Mouse (Mus musculus) thymus, postnatal 10 days (tissue): ENCODE results near the gene Klrb1b.
"Not testable (repeated sequence)": the region's sequence is repeated elsewhere in the genome, so short reads cannot be mapped to it uniquely, and the experiment has no call there.

ENCODE experiments used
- DNase-seq, 2 experiments: peaks; one replicate each; pipeline ENCODE4 v3.0.0; 2021; ENCODE audit warnings: low spot score in 2 of 2

The Klrb1b gene

DNA sequence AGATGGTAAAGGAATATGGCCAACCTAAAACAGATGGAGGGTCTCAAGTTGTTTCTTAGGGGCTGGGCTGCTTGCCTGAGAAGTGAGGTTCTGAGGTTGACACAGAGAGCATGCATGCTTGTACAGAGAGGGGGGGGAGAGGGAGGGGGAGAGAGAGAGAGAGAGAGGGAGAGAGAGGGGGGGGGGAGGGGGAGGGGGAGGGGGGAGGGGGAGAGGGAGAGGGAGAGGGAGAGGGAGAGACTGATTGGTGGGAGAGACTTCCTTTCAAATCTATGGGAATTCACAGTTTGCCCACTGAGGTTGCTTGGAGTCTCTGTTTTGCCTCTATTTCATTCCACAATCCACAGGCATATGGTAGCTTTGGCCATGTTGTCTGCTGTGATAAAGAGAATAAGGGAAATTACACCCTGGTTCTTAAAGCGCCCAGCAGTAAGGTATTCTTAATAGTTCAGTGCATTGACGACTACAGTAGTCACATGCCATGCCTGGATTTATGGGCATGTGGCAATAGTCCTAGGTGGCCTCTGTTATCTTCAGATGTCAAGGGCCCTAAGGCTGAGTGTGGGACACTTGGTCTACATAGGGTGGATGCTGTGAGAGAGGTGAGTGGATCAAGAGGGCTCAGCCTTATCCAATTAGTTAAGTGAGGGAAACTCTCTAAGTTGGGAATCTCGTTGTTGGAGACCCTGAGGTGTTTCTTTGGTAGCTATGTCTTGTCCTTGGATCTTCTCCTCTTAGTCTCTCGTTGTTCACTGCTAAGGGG lies 15.4 kb upstream of the Klrb1b start:
- DNase-seq, result no peak

DNA sequence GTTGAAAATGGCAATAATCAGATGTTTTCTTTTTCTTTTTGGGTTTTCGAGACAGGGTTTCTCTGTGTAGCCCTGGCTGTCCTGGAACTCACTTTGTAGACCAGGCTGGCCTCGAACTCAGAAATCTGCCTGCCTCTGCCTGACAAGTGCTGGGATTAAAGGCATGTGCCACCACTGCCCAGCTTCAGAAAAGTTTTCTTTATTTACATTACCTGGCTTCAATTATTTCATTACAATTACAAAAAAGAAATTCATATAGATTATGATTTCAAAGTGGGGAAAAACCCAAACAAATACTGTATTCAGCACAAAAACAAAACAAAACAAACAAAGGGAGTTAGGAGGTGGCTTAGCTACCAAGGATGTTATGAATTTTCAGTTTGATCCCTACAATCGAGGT lies 14.5 kb upstream of the Klrb1b start:
- not testable (repeated sequence) for DNase-seq

DNA sequence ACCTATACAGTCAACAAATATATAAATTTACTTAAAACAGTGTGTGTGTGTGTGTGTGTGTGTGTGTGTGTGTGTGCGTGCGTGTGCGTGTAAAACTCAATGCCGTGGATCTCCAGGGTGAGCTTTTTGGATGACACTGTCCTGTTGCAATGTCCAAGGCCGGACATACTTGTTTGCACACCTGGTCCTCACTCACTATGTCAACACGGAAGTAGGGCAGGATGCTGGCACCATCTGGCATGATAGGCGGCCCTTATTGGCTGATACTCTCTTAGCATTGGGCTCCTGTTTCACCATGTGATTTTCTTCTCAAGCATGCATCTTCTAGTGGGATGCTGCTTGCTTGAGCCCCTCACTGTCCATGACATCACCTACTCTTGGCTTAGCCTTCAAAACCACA lies 13.8 kb upstream of the Klrb1b start:
- no peak for DNase-seq

DNA sequence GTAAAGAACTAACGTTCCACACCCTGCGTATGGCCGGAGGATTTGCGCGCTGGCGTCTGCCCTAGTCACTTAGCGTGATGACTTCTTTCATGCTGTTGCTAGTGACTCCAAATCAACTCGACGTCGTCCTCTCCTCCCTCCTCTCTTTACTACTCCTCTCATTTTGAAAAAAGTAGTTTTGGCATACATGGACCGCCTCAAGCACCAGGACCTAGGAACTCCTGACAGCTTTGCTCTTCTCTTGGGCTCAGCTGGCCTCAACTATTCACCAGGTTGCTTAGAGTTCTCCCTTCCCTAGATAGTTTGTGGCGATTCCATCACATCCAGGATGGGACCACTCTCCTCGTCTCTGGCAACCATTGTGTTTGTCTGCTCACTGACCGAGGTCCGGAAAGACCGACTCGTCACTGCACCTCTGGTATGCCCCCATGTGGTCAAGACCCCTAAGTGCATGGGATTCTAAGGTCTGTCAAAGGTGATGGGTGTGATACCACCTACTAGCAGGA lies 13.2 kb upstream of the Klrb1b start:
- peak; percentile 86 to 93 for DNase-seq

DNA sequence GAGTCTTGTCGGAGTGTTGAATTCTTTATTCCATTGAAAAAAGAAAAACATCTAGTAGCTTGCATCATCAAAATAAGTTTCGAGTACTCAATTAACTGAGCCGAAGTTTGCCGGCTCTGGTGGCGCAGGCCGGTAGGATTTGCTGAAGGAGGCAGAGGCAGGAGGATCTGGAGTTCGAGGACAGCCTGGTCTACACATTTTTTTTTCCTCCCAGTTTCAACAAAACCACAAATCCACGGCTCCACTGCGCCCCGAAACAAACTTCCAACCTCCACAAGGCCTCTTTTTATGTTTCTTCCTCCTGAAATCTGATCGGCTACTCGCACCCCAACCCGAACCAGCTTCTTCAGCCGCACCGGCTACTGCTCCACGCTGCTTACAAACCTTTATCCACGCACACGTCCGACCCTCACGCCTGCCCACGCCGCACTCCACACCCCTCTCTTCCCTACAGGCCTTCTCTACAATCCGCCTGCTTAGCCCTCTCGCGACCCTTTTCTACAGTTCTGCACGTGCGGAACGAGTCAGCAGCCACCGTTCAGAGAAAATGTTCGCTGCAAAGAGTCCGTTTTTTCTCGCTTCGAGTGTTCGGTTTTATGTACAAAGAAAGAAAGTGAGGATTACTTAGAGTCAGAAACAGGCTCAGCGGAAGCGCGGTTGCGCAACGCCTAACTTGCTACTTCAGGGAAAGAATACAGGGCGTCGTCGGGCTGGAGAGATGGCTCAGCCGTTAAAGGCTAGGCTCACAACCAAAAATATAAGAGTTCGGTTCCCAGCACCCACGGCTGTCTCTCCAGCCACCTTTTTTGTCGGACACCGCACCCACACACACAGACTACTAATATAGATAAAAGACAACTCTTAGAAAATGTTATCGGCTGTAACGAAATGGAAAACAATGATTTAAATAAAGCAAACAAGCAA lies 12.5 kb upstream of the Klrb1b start:
- peak; percentile 82 to 89 for DNase-seq

DNA sequence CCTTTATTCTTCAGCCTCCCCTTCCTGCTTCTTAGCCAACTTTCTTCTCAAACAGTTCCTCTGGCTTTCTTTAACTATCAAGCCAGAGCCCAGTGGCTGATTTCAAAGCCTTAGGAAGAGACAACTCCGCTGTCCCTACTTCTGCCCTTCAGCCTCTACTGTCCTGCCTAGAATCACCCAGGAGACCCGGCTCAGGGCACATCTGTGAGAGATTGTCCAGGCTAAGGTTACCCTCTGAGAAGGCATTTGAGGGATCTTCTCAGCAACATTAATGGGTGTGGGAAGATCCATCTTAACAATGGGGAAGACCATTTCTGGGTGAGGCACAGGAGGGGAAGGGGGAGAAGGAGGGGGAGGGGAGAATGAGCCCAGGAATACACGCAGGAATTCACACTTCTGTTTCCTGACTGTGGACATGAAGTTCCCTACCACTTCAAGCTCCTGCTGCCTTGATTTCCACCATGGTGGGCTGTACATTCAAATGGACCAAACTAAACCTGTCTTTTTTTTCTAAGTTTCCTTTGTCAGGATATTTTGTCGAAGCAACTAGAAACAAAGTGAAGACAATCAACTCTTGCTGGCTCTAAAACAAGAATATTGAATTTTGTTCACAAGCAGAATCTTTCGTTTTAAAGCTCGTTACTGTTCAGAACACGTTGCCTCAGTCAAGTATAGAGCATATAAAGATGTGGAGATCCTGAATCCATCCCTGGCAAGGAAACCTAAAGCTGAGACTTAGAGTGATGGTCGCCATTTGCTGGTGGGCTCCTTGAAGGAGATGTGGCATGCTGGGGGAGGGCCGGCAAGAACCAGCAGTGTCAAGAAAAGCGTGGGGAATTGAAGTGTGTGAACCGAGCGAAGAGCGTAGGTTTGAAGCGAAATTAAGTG lies 11.6 kb upstream of the Klrb1b start:
- no peak for DNase-seq

DNA sequence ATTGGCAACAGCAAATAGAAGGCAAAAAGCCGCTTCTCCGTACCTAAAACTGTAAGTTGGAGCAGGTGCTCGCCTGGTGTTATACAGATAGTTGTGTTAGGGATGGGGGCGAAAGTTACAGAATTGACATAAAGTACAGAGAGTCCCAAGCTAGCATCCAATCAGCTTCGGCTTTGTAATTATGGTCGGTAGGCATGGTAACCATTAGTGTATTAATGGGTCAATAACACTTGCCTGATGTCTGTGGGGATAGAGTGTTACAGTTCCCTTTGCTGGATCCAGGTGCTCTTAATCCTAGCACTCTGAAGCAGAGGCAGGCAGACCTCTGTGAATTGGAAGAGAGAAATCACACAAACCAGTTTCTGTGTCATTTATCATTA lies 10.8 kb upstream of the Klrb1b start:
- DNase-seq, result no peak

DNA sequence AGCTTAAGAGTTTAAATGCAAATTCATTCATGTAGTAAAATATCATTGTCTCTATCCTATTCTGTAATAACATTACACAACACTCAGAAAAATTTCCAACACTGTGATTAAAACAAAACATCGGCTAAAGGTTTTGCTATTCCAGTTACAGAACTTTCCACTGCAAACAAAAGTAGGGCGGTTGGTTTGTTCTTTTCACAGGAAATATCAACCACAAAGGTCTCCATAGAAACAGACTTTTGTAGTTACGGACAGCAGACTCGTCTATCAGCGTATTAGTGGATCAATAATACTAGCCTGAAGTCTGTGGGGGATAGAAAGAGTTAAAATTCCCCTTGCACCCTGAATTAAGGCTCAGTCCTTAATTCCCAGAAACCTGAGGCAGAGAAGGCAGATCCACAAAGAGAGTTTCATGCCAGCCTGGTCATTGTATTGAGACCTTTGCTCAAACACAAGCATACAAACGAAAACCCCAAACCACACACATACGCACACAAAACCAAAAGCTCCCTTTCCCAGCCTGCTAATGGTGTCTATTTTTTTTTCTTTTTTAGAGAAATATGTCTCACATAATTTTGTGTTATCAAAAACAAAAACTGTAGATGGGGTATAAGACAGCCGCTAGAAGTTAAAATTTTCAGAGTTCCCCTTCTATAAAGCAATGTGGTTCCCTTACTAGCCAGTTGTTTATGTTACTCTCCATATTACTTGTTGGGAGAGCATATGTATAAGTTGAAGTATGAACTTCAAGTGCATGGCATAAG lies 10.2 kb upstream of the Klrb1b start:
- no peak for DNase-seq

DNA sequence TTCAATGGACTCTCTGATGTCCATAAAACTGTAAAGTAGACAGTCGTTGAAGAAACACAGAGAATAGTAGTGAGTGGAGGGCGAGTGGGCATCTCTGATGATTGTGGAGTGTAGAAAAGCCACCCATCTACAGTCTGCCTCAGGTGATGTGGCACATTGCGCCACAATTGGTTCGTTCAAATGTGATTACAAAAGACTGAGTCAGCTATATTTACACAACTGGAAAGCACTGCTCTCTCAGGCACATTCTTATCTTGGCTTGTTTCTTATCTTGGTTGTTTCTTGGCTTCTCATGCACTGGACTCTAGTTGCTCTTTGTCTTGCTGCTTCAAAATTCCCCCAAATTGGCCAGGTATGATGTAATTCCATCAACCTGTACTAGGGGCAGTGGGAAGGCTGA lies 9.4 kb upstream of the Klrb1b start:
- no peak for DNase-seq

DNA sequence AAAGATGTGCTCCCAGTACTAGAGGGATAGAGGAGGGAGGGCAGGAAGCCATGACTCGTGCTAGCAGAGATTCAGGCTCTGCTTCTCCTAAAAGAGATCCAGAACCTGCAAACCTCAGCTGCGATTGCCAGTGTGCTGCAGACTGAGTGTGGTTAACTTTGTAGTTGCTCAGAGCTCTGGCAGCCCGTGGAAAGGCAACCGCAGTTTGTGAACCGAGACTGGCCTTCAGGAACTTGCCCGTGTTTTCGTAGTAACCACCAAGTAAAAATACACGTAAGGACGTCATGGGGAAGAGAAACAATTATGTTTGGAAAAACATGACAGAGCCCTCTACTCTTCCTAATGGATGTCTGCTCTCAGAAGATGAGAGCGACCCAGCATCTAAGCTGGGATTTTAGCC lies 6.9 kb upstream of the Klrb1b start:
- DNase-seq, result no peak

DNA sequence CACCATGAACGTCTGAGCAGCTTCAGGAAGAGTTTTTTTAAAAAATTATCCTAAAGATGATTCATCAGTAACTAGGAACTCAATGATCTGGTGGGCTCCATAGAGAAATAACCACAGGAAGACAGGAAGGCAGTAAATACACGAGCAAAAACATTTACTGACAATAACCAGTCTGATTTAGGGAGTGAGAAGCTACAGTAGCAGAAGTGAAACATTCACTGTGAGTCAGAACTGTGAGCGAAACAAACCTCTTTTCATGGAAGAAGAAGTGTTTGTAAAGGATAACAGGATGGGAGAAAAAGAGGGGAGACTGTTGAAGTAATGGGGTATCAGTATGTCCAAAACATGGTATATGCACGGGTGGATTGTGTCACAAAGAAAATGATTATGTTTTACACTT lies 3.7 kb upstream of the Klrb1b start:
- DNase-seq, result no peak

DNA sequence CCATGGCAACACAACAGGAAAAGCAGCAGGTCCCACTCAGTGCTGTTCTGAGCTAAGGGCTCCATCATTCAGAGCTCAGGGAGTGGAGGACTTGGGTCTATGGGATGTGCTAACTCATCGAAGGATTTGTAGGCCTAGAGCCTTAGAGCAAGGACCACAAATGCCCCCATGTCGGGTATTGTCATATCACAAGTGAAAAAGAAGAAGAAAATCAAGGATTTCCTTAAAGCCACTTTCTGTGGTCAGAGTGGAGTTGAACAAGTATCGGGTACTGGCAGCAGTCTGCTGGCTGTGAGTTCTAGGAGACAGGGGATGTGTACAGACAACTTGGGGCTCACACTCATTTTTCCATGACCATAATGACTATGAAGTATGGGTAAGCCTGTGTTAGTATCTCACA lies 650 bp upstream of the Klrb1b start:
- DNase-seq, result no peak

DNA sequence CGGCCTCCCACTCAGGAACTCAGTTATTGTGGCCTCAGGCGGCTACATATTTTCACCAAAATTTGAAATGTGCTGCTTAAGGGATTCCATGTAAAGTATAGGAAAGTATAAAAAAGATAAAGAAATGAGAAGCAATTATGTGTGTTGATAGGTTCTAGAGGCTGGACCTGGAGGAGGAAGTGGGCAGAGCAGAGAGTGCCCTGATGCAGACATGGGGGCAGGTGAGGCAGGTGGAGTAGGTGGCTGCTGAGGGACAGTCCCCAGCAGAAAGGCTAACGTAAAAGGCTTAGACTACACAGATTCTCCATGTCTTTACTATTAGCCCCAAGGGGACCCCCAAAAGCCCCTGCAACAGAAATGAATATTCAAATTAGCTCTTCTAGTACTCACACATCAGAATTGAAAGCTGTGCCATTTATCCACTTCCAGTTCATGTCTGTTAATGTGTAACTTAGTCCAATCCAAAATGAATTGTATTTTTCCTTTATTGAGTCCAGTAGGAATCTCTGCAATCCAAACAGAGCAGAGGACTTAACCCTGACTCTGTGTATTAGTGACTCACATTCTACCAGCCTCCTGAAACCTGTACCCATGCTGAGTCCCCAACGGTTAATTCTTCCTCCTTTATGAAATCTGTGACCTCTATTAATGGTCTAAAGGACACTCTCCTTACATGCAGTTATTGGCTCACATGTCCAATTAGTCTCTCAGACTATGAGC lies 7.9 kb downstream of the Klrb1b start:
- DNase-seq, result no peak

DNA sequence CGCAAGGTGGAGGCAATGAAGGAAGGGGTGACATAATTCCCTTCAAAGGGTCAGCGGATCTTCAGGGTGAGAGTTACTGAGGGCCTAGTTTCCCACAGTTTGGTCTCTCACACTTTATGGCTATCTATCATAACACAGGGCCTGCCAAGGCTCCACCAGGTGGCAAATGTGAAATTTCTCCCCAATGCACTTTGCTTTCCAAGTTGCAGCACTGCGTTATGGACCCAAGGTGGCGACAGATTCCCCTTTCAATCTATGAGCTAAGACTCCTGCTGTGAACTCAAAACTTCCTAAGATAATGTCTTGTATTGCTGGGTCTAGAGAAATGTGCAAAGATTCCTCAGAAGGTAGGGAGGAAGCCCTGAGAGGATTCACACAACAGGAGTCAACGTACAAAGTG lies 17.6 kb downstream of the Klrb1b start:
- peak; percentile 64 to 72 for DNase-seq

DNA sequence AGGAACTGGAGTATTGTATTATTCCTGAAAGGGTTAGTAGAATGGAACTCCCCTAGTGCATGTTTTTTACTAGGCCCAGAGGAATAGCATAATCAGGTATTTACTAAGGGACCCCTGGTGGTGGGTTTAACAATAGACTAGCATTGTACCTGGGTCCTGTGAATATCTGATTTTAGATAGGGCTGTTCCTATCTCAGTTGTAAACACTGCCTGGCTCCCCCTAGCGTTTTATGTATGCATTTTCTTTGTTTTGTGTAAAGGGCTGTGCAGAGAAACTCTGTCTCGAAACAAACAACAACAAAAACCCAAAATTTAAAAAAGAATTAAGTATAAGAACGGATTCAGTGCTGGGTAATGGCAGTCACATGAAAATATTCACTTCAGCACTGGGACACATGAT lies 19.1 kb downstream of the Klrb1b start:
- DNase-seq, result peak in 1 of 2 experiments; percentile 51

DNA sequence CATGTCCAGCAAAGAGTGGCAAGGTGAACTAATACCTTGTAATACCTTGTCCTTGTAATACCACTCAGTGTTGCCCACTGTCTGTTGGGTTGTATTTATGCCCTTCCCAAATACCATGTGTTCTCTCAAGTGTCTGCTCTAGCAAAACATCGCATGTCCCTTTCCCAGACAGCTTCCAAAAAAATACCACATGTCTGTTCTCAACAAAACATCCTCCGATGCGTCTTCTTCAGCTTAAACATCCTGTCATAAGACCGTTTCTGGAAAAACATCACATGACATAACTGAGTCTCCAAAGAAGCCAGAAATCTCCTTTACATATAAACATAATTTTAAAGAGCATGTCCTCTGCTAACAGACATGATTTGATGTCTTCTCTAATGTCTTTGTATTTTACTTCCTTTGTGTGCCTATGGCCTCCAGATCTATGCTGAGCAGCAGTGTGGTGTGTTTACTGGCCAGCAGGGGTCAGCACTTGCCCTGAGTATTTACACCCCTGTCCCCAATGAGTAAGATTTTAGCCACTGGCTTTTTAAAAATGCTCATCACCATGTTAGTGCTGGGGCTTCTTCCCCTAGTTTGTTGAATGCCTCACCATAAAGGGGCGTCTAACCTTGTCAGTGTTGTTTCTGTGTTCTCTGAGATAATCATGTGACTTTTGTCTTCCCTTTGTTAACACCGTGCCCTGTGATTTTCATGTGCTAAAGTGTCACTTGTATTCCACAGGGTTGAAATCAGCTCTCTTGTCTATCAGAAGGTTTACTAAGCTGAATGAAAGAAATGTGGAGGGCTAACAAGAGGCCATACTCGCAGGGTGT lies 21.1 kb downstream of the Klrb1b start:
- peak; percentile 53 to 67 for DNase-seq

DNA sequence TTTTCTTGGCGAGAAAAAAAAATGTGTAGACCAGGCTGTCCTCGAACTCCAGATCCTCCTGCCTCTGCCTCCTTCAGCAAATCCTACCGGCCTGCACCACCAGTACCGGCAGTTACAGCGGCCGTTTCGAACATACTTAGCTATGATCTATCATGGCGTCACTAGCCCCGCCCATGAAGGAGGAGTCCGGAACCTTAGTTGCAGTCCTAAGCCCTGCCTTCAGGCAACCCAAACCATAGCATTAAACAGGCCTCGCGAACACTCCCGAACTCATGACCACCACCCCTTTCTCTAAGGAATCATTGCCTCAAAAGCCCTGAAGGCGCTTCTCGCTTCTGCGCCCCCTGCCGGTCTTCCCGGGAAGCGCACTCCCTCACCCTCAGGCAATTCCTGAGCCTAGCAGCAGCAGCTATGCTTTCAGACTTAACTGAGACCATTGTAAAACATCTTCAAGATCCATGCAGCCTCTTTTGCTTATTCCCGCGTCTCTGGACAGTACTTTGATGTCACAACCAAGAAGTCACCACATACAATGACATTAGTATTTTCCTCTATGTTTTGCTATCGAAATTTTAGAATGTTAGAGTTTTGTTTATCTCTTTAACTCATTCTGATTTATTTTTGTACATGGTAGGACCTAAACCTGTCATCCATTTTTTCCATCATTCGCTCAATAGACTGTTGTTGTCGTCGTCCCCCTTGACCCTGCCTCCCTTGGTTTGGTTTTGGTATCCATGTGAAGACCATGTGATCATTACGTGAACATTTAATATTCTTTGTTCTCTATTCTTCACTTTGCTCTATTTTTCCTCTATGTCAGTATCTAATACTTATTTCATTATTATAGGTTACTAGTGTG lies 22.9 kb downstream of the Klrb1b start:
- DNase-seq, result peak; percentile 90 to 96

DNA sequence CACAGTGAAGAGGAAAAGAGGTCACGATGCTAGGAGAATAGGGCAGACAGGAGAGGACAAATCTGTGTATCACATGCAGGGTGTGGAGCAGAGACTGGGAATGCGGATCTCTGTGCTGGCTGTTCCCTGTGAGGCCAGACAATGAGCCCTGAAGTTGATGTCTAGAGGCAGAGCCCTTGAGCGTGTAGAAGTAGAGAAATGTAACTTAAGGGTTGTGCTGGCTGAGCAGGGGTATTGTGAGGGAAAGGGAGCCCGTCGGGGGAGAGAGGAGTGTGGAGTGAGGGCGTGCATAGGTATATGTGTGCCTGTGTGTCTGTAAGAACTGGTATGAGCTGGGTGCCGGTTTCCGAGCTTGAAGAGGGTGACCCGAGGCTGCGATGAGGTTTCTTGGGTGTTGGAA lies 23.6 kb downstream of the Klrb1b start:
- no peak for DNase-seq

DNA sequence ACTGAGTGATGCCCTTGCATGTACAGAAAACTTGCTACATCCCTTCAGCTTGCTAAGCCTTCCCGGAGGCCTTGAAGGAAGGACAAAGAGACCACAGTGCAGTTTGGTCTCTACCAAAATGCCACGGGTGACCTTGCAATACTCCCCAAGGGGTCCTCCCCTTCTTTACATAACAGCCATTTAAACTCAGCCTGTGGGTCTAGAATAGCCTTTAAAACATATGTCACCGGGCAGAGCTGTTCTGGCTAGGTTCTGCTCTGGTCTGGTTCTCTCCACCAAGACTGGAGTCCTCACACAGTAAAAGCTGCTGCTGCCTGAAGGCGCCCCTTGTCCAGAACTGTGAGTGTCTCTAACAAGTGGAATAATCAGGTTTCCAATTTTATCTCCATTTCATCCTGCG lies 25.4 kb downstream of the Klrb1b start:
- not testable (repeated sequence) for DNase-seq
